15 mouse cellular contexts compared by ENCODE assay signal in genomic region chr1:13467886-13468630, GRCm38 (mm10).
A peak's percentile ranks its signal among the peaks of the same experiment; 100 is the strongest.
DNase-seq lines count a peak whose midpoint lies in the region; ATAC-seq and TF ChIP-seq lines count a peak whose summit lies in the region.
"Had no signal": no experiment of that assay in that cellular context is flagged by ENCODE, and none has a peak within 500 bp of the region (broad histone marks: within the 10 kb centered on the region; RNA-seq: fewer than 3 reads in every experiment).

No protein-coding gene starts in this region.

- H3K27ac ChIP-seq in embryonic facial prominence, embryonic 11.5 days (replicated peaks; ENCODE audit: low read depth, low read length), result no peak overlapping the region
- no peak overlapping the region for H3K27ac ChIP-seq in embryonic facial prominence, embryonic 10.5 days (replicated peaks)
- no peak overlapping the region for H3K27ac ChIP-seq in kidney, embryonic 16.5 days (ENCODE audit: low read length)
- no peak overlapping the region for H3K27ac ChIP-seq in testis, adult 2 months (ENCODE audit: control insufficient read depth, insufficient read depth, low read depth, low read length)
- H3K27ac ChIP-seq: embryonic facial prominence, embryonic 12.5 days; liver, embryonic 13.5 days; midbrain, embryonic 15.5 days had no signal

- H3K4me1 ChIP-seq in embryonic facial prominence, embryonic 11.5 days (ENCODE audit: control insufficient read depth, insufficient read depth, low read length), result no peaks in the 10 kb centered on the region
- H3K4me1 ChIP-seq in embryonic facial prominence, embryonic 10.5 days, result peaks cover 11% of the 10 kb centered on the region
- no peaks in the 10 kb centered on the region for H3K4me1 ChIP-seq in kidney, embryonic 16.5 days (ENCODE audit: insufficient read depth, low read length)
- H3K4me1 ChIP-seq in testis, adult 2 months (ENCODE audit: control insufficient read depth, insufficient read depth, low read length), result no peaks in the 10 kb centered on the region; the same call in 1 of the 2 replicates
- H3K4me1 ChIP-seq: liver, embryonic 13.5 days; midbrain, embryonic 15.5 days had no signal

- no peak for ATAC-seq in embryonic facial prominence, embryonic 11.5 days (replicated peaks; ENCODE audit: insufficient number of reproducible peaks, low FRiP score, low TSS enrichment, low read depth)
- 0 out of 2 replicates have a peak, but pooled peaks have one; percentile 61 for ATAC-seq in kidney, embryonic 16.5 days (ENCODE audit: low FRiP score, low TSS enrichment)
- ATAC-seq: hindbrain, embryonic 16.5 days; midbrain, embryonic 15.5 days had no signal

- H3K27me3 ChIP-seq in embryonic facial prominence, embryonic 11.5 days (ENCODE audit: control insufficient read depth, insufficient read depth, low read length), result no peaks in the 10 kb centered on the region
- H3K27me3 ChIP-seq in embryonic facial prominence, embryonic 10.5 days (replicated peaks; ENCODE audit: low read depth, poor library complexity, severe bottlenecking), result no peaks in the 10 kb centered on the region
- no peaks in the 10 kb centered on the region for H3K27me3 ChIP-seq in kidney, embryonic 16.5 days (ENCODE audit: insufficient read depth, low read length)
- no peaks in the 10 kb centered on the region for H3K27me3 ChIP-seq in testis, adult 2 months (ENCODE audit: control insufficient read depth, insufficient read depth, low read length)
- H3K27me3 ChIP-seq: embryonic facial prominence, embryonic 12.5 days; liver, embryonic 13.5 days; midbrain, embryonic 15.5 days had no signal

- no peak for TF ChIP-seq POLR2A in testis, adult 2 months (IDR thresholded peaks at IDR 0.05; ENCODE audit: control insufficient read depth, low read depth, low read length)

- H3K9me3 ChIP-seq in embryonic facial prominence, embryonic 11.5 days (replicated peaks; ENCODE audit: control insufficient read depth, low read length), result no peaks in the 10 kb centered on the region
- 0 out of 2 replicates have a peak, but pooled peaks cover 3% of the 10 kb centered on the region for H3K9me3 ChIP-seq in embryonic facial prominence, embryonic 10.5 days
- H3K9me3 ChIP-seq in kidney, embryonic 16.5 days (ENCODE audit: low read length), result no peaks in the 10 kb centered on the region
- H3K9me3 ChIP-seq: embryonic facial prominence, embryonic 12.5 days; liver, embryonic 13.5 days; midbrain, embryonic 15.5 days had no signal

- no peaks in the 10 kb centered on the region for H3K36me3 ChIP-seq in embryonic facial prominence, embryonic 11.5 days (replicated peaks; ENCODE audit: control insufficient read depth, insufficient read depth, low read depth, low read length)
- H3K36me3 ChIP-seq in embryonic facial prominence, embryonic 10.5 days (replicated peaks), result no peaks in the 10 kb centered on the region
- H3K36me3 ChIP-seq in kidney, embryonic 16.5 days (ENCODE audit: insufficient read depth, low read length), result no peaks in the 10 kb centered on the region
- H3K36me3 ChIP-seq in testis, adult 2 months (ENCODE audit: control insufficient read depth, insufficient read depth, low read length), result no peaks in the 10 kb centered on the region
- H3K36me3 ChIP-seq: embryonic facial prominence, embryonic 12.5 days; liver, embryonic 13.5 days; midbrain, embryonic 15.5 days had no signal

- no peak overlapping the region for H3K9ac ChIP-seq in embryonic facial prominence, embryonic 11.5 days (replicated peaks; ENCODE audit: low read length)
- no peak overlapping the region for H3K9ac ChIP-seq in kidney, embryonic 16.5 days (replicated peaks; ENCODE audit: low read length)
- H3K9ac ChIP-seq: embryonic facial prominence, embryonic 12.5 days; liver, embryonic 13.5 days; midbrain, embryonic 15.5 days had no signal

- DNase-seq in embryonic facial prominence, embryonic 11.5 days (ENCODE audit: low spot score), result peak; percentile 5
- DNase-seq in embryonic facial prominence, embryonic 10.5 days (ENCODE audit: low spot score), result no peak
- no peak for DNase-seq in kidney, adult 8-10 months
- DNase-seq in testis, postnatal 14 days (ENCODE audit: low spot score), result no peak
- peak; percentile 68 for DNase-seq in mesoderm, embryonic 11.5 days (ENCODE audit: low read depth, low spot score)
- no peak for DNase-seq in spleen, adult 12 weeks (ENCODE audit: low spot score)
- DNase-seq: adrenal gland, adult 2 months; cerebellum, adult 9-11 months; kidney, postnatal 14 days; liver, embryonic 13.5 days had no signal

- 25% methylated on average over 2 of the region's 2 CpGs for WGBS in embryonic facial prominence, embryonic 11.5 days
- WGBS in embryonic facial prominence, embryonic 10.5 days, result 34% methylated on average over 2 of the region's 2 CpGs
- WGBS in kidney, embryonic 16.5 days, result 39% methylated on average over 2 of the region's 2 CpGs

- H3K4me2 ChIP-seq in embryonic facial prominence, embryonic 11.5 days (ENCODE audit: low read depth, low read length), result no peak overlapping the region
- no peak overlapping the region for H3K4me2 ChIP-seq in kidney, embryonic 16.5 days (replicated peaks; ENCODE audit: low read depth, low read length)
- H3K4me2 ChIP-seq: embryonic facial prominence, embryonic 12.5 days; liver, embryonic 13.5 days; midbrain, embryonic 15.5 days had no signal

- no peak overlapping the region for H3K4me3 ChIP-seq in embryonic facial prominence, embryonic 11.5 days (ENCODE audit: low read depth, low read length)
- no peak overlapping the region for H3K4me3 ChIP-seq in embryonic facial prominence, embryonic 10.5 days
- no peak overlapping the region for H3K4me3 ChIP-seq in kidney, embryonic 16.5 days (ENCODE audit: low read length)
- peak overlapping the region; percentile 48 for H3K4me3 ChIP-seq in testis, adult 2 months (ENCODE audit: control insufficient read depth, low read depth, low read length)
- H3K4me3 ChIP-seq: embryonic facial prominence, embryonic 12.5 days; liver, embryonic 13.5 days; midbrain, embryonic 15.5 days had no signal

- TF ChIP-seq CTCF in testis, adult 2 months (IDR thresholded peaks at IDR 0.05; ENCODE audit: control insufficient read depth, insufficient read depth, insufficient replicate concordance, low read depth, low read length), result no peak

Comparison
In these comparisons a context has a peak if more than half of its experiments do, and no peak if none do; other contexts are left out.
1. DNase-seq: peak in embryonic facial prominence, embryonic 11.5 days (single experiment) and mesoderm, embryonic 11.5 days (single experiment); none in embryonic facial prominence, embryonic 10.5 days (single experiment), kidney, adult 8-10 months (0 of 2), testis, postnatal 14 days (single experiment) and spleen, adult 12 weeks (single experiment).